Mouse (Mus musculus): ENCODE measurements around the gene Srd5a3. TPM values are rescaled to one million over a fixed set of nuclear protein-coding genes. Genes with fewer than 3 reads are reported as not detected.

Srd5a3 gene
- polyA plus RNA-seq, 1 experiment = 11.0 TPM

- WGBS = 88% methylated on average over 21 of the region's 21 CpGs
- H3K4me1 ChIP-seq (ENCODE audit: control insufficient read depth, insufficient read depth, low read length) = no peaks in the 10 kb centered on the region; the same call in 1 of the 2 replicates
- TF ChIP-seq POLR2A (IDR thresholded peaks at IDR 0.05; ENCODE audit: borderline replicate concordance, control insufficient read depth, low read depth, low read length) = no peak
- no peak for TF ChIP-seq CTCF (IDR thresholded peaks at IDR 0.05; ENCODE audit: control insufficient read depth, insufficient read depth, low read length)
- no peak overlapping the region for H3K27ac ChIP-seq (ENCODE audit: control insufficient read depth, insufficient read depth, low read depth, low read length, poor library complexity)
- no peak overlapping the region for H3K4me3 ChIP-seq (replicated peaks; ENCODE audit: control insufficient read depth, low read depth, low read length)
These were observed 14.5 kb downstream of the Srd5a3 start for GRCm38 (mm10) chr5:76154434-76155165.

DNA sequence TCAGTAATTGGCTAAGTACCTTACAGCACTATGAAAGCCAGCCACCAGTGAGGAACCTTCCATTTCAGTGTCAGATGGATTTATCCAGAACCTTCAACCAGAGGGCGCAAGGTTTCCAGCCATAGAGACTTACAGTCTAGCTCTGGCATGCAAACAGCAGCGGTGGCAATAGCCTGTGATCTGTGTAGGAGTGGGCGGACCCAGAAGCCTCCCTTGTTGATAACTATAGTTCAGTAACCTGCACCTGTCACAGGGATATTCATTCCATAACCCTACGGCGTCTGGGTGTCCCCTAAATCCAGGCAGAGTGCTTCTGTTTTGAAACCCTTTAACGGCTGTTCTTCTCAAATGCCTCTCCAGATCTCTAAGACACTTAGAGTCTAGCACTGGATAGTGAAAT lies 19.5 kb downstream of the Srd5a3 start:
- WGBS = 85% methylated on average over 6 of the region's 6 CpGs

GRCm38 (mm10) chr5:76160086-76160485 lies 20.0 kb downstream of the Srd5a3 start:
- TF ChIP-seq POLR2A (IDR thresholded peaks at IDR 0.05; ENCODE audit: borderline replicate concordance, control insufficient read depth, low read depth, low read length) = no peak
- TF ChIP-seq CTCF (IDR thresholded peaks at IDR 0.05; ENCODE audit: control insufficient read depth, insufficient read depth, low read length) = no peak
- Histone ChIP-seq H3K4me1 (ENCODE audit: control insufficient read depth, insufficient read depth, low read length) (no peaks in the 10 kb centered on the region), H3K27ac (ENCODE audit: control insufficient read depth, insufficient read depth, low read depth, low read length, poor library complexity) (no peak overlapping the region), H3K4me3 (replicated peaks; ENCODE audit: control insufficient read depth, low read depth, low read length) (no peak overlapping the region)
- 61% methylated on average over 3 of the region's 3 CpGs for WGBS

More for the DNA sequence above, 19.5 kb downstream of the Srd5a3 start:
- TF ChIP-seq CTCF (IDR thresholded peaks at IDR 0.05; ENCODE audit: control insufficient read depth, insufficient read depth, low read length) (no peak), POLR2A (IDR thresholded peaks at IDR 0.05; ENCODE audit: borderline replicate concordance, control insufficient read depth, low read depth, low read length) (no peak)
- Histone ChIP-seq H3K4me3 (replicated peaks; ENCODE audit: control insufficient read depth, low read depth, low read length) (no peak overlapping the region), H3K27ac (ENCODE audit: control insufficient read depth, insufficient read depth, low read depth, low read length, poor library complexity) (no peak overlapping the region), H3K4me1 (ENCODE audit: control insufficient read depth, insufficient read depth, low read length) (no peaks in the 10 kb centered on the region)

DNA sequence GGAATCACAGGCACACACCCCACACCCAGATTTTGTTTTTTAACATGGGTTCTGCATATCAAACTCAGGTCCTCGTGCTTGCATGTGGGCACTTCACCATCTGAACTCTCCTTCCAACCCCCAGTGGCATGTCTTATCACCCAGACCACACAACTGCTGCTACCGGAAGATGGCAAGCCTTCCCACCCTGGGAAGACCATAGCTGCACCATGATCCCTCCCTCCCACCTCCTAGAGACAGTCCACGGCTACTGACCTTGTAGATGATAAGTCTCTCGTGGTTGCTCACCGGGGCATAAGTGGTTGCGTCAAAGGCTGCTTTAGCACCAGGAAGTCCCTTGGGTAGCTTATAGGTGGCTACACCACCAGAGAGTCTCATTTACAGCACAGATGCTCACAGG lies 21.4 kb downstream of the Srd5a3 start:
- no peaks in the 10 kb centered on the region for H3K4me1 ChIP-seq (ENCODE audit: control insufficient read depth, insufficient read depth, low read length)
- WGBS = 43% methylated on average over 6 of the region's 6 CpGs
- no peak overlapping the region for H3K4me3 ChIP-seq (replicated peaks; ENCODE audit: control insufficient read depth, low read depth, low read length)
- TF ChIP-seq CTCF (IDR thresholded peaks at IDR 0.05; ENCODE audit: control insufficient read depth, insufficient read depth, low read length) (no peak), POLR2A (IDR thresholded peaks at IDR 0.05; ENCODE audit: borderline replicate concordance, control insufficient read depth, low read depth, low read length) (no peak)
- no peak overlapping the region for H3K27ac ChIP-seq (ENCODE audit: control insufficient read depth, insufficient read depth, low read depth, low read length, poor library complexity)

GRCm38 (mm10) chr5:76162926-76163325 lies 22.9 kb downstream of the Srd5a3 start:
- Histone ChIP-seq H3K27ac (ENCODE audit: control insufficient read depth, insufficient read depth, low read depth, low read length, poor library complexity) (no peak overlapping the region), H3K4me1 (ENCODE audit: control insufficient read depth, insufficient read depth, low read length) (no peaks in the 10 kb centered on the region), H3K4me3 (replicated peaks; ENCODE audit: control insufficient read depth, low read depth, low read length) (no peak overlapping the region)
- no peak for TF ChIP-seq CTCF (IDR thresholded peaks at IDR 0.05; ENCODE audit: control insufficient read depth, insufficient read depth, low read length)
- TF ChIP-seq POLR2A (IDR thresholded peaks at IDR 0.05; ENCODE audit: borderline replicate concordance, control insufficient read depth, low read depth, low read length) = no peak
- 66% methylated on average over 5 of the region's 5 CpGs for WGBS

GRCm38 (mm10) chr5:76163828-76164390 lies 23.8 kb downstream of the Srd5a3 start:
- Histone ChIP-seq H3K4me3 (replicated peaks; ENCODE audit: control insufficient read depth, low read depth, low read length) (no peak overlapping the region), H3K4me1 (ENCODE audit: control insufficient read depth, insufficient read depth, low read length) (no peaks in the 10 kb centered on the region), H3K27ac (ENCODE audit: control insufficient read depth, insufficient read depth, low read depth, low read length, poor library complexity) (no peak overlapping the region)
- TF ChIP-seq POLR2A (IDR thresholded peaks at IDR 0.05; ENCODE audit: borderline replicate concordance, control insufficient read depth, low read depth, low read length) (no peak), CTCF (IDR thresholded peaks at IDR 0.05; ENCODE audit: control insufficient read depth, insufficient read depth, low read length) (no peak)
- 73% methylated on average over 4 of the region's 4 CpGs for WGBS

- H3K4me3 ChIP-seq (replicated peaks; ENCODE audit: control insufficient read depth, low read depth, low read length) = no peak overlapping the region
- 91% methylated on average over 7 of the region's 7 CpGs for WGBS
- H3K4me1 ChIP-seq (ENCODE audit: control insufficient read depth, insufficient read depth, low read length) = no peaks in the 10 kb centered on the region
- no peak overlapping the region for H3K27ac ChIP-seq (ENCODE audit: control insufficient read depth, insufficient read depth, low read depth, low read length, poor library complexity)
- no peak for TF ChIP-seq CTCF (IDR thresholded peaks at IDR 0.05; ENCODE audit: control insufficient read depth, insufficient read depth, low read length)
- no peak for TF ChIP-seq POLR2A (IDR thresholded peaks at IDR 0.05; ENCODE audit: borderline replicate concordance, control insufficient read depth, low read depth, low read length)
These were observed 24.8 kb downstream of the Srd5a3 start for GRCm38 (mm10) chr5:76164827-76165226.

GRCm38 (mm10) chr5:76170522-76170921 lies 30.5 kb downstream of the Srd5a3 start:
- 81% methylated on average over 4 of the region's 4 CpGs for WGBS
- Histone ChIP-seq H3K4me3 (replicated peaks; ENCODE audit: control insufficient read depth, low read depth, low read length) (no peak overlapping the region), H3K27ac (ENCODE audit: control insufficient read depth, insufficient read depth, low read depth, low read length, poor library complexity) (no peak overlapping the region), H3K4me1 (ENCODE audit: control insufficient read depth, insufficient read depth, low read length) (no peaks in the 10 kb centered on the region)
- TF ChIP-seq CTCF (IDR thresholded peaks at IDR 0.05; ENCODE audit: control insufficient read depth, insufficient read depth, low read length) (no peak), POLR2A (IDR thresholded peaks at IDR 0.05; ENCODE audit: borderline replicate concordance, control insufficient read depth, low read depth, low read length) (no peak)

All from bone marrow, adult 2 months (tissue).